Mouse (Mus musculus) ES-Bruce4 (cell line): ENCODE measurements around the gene Lemd1. TPM values are rescaled to one million over a fixed set of nuclear protein-coding genes. Genes with fewer than 3 reads are reported as not detected.

ENCODE experiments used
- H3K27ac ChIP-seq: 2 replicates; pipeline ENCODE4 v1.5.1; 2012; ENCODE audit warnings: low read length, inconsistent platforms; ENCODE audit not compliant: insufficient read depth
- H3K27me3 ChIP-seq: 2 replicates; pipeline ENCODE4 v1.6.1; 2012; ENCODE audit warnings: mild to moderate bottlenecking, low read length, inconsistent platforms; ENCODE audit not compliant: control insufficient read depth, poor library complexity, insufficient read depth, severe bottlenecking
- H3K36me3 ChIP-seq: 2 replicates; pipeline ENCODE4 v1.6.1; 2012; ENCODE audit warnings: inconsistent platforms, mild to moderate bottlenecking, low read length, moderate library complexity; ENCODE audit not compliant: control insufficient read depth, poor library complexity, insufficient read depth, severe bottlenecking
- H3K4me1 ChIP-seq: one replicate; pipeline ENCODE4 v1.8.1; 2011; ENCODE audit warnings: low read length; ENCODE audit not compliant: control insufficient read depth, insufficient read depth
- H3K4me3 ChIP-seq: 2 replicates; pipeline ENCODE4 v1.5.1; 2011; ENCODE audit warnings: low read depth, mild to moderate bottlenecking, low read length
- H3K9ac ChIP-seq: 2 replicates; pipeline ENCODE4 v1.6.1; 2012; ENCODE audit warnings: low read depth, mild to moderate bottlenecking, inconsistent platforms; ENCODE audit not compliant: poor library complexity, severe bottlenecking
- H3K9me3 ChIP-seq: replicated peaks from 2 replicates; pipeline ENCODE4 v1.6.1; 2012; ENCODE audit warnings: mild to moderate bottlenecking, low read length, inconsistent platforms; ENCODE audit not compliant: control insufficient read depth, poor library complexity, insufficient read depth, severe bottlenecking
- CTCF ChIP-seq: IDR thresholded peaks from one replicate; pipeline ENCODE4 v1.8.1; 2011; ENCODE audit warnings: low read depth, low read length
- EP300 ChIP-seq: IDR thresholded peaks from 2 replicates; pipeline ENCODE4 v1.6.1; 2011; ENCODE audit warnings: low read depth, low read length; ENCODE audit not compliant: insufficient read depth
- POLR2A ChIP-seq: IDR thresholded peaks from one replicate; pipeline ENCODE4 v1.8.1; 2011; ENCODE audit warnings: low read length; ENCODE audit not compliant: insufficient read depth
- polyA plus RNA-seq: library from polyadenylated mRNA; stranded (reverse); fragments of >200 nt; gene quantifications from 2 replicates; pipeline ENCODE4 v1.2.4, GENCODE M21; 2011; ENCODE audit warnings: low read depth; ENCODE audit not compliant: missing spikeins, insufficient read depth, insufficient read length

Gene Lemd1
- polyA plus RNA-seq, 1 experiment: 20.0 TPM

- TF ChIP-seq EP300 (peak; percentile 85), POLR2A (no peak)
- no peaks in the 10 kb centered on the region for H3K36me3 ChIP-seq
- H3K4me3 ChIP-seq: peak overlapping the region; percentile 44
- H3K9ac ChIP-seq: peak overlapping the region; percentile 57
- peaks cover 7% of the 10 kb centered on the region; the same call in 1 of the 2 replicates for H3K9me3 ChIP-seq
- H3K27ac ChIP-seq: peak overlapping the region; percentile 88
- H3K4me1 ChIP-seq: peaks cover 18% of the 10 kb centered on the region
- no peaks in the 10 kb centered on the region for H3K27me3 ChIP-seq
Observed at GRCm38 (mm10) chr1:132197666-132198065, 6.4 kb downstream of the Lemd1 start.

GRCm38 (mm10) chr1:132198401-132199071 lies 7.3 kb downstream of the Lemd1 start:
- TF ChIP-seq EP300: no peak
- TF ChIP-seq POLR2A: no peak
- TF ChIP-seq CTCF: no peak
- Histone ChIP-seq H3K36me3 (no peaks in the 10 kb centered on the region), H3K27me3 (no peaks in the 10 kb centered on the region), H3K9ac (peak overlapping the region; percentile 57), H3K9me3 (peaks cover 12% of the 10 kb centered on the region; the same call in 1 of the 2 replicates), H3K27ac (peak overlapping the region; percentile 88), H3K4me3 (peak overlapping the region; percentile 44), H3K4me1 (peaks cover 20% of the 10 kb centered on the region)

GRCm38 (mm10) chr1:132199244-132199643 lies 8.0 kb downstream of the Lemd1 start:
- peak overlapping the region; percentile 57 for H3K9ac ChIP-seq

GRCm38 (mm10) chr1:132199934-132200333 lies 8.7 kb downstream of the Lemd1 start:
- no peak for TF ChIP-seq POLR2A
- no peak for TF ChIP-seq EP300
- TF ChIP-seq CTCF: no peak
- Histone ChIP-seq H3K4me1 (peaks cover 25% of the 10 kb centered on the region), H3K36me3 (no peaks in the 10 kb centered on the region), H3K27me3 (no peaks in the 10 kb centered on the region), H3K4me3 (peak overlapping the region; percentile 56), H3K27ac (peak overlapping the region; percentile 88), H3K9me3 (peaks cover 12% of the 10 kb centered on the region; the same call in 1 of the 2 replicates), H3K9ac (peak overlapping the region; percentile 57)

More at GRCm38 (mm10) chr1:132199244-132199643, 8.0 kb downstream of the Lemd1 start:
- Histone ChIP-seq H3K4me3 (peak overlapping the region; percentile 49), H3K27ac (peak overlapping the region; percentile 88), H3K27me3 (no peaks in the 10 kb centered on the region), H3K4me1 (peaks cover 20% of the 10 kb centered on the region), H3K36me3 (no peaks in the 10 kb centered on the region), H3K9me3 (peaks cover 12% of the 10 kb centered on the region; the same call in 1 of the 2 replicates)
- TF ChIP-seq CTCF (no peak), POLR2A (no peak), EP300 (no peak)

- Histone ChIP-seq H3K27me3 (no peaks in the 10 kb centered on the region), H3K27ac (peak overlapping the region; percentile 95), H3K4me3 (peak overlapping the region; percentile 56), H3K9me3 (peaks cover 12% of the 10 kb centered on the region; the same call in 1 of the 2 replicates), H3K9ac (no peak overlapping the region; the same call in 1 of the 2 replicates), H3K36me3 (no peaks in the 10 kb centered on the region), H3K4me1 (peaks cover 27% of the 10 kb centered on the region)
- peak; percentile 16 for TF ChIP-seq CTCF
- peak; percentile 93 for TF ChIP-seq EP300
- TF ChIP-seq POLR2A: no peak
Observed at GRCm38 (mm10) chr1:132200562-132201510, 9.6 kb downstream of the Lemd1 start.
